ENCODE assay signal across 8 mouse cellular contexts in the genomic region with DNA sequence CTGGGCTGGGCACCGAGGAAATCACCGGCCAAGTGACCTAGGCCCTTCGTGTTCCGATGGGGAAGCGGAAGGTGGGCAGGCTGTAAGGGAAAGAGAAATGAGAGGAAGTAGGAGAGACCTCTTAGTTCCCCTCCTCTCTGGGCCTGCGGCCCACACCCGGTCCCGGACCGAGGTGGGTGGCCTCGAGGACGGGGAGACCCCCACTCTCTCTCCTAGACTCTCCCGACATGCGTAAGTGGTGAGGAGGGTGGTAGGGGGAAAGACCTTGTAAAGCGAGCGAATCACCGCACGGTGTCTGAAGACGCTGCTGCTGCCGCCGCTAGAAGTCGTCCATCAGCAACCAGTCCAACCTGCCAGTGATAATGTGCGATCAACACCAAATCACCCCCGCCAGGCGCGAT. TPM values are rescaled to one million over a fixed set of nuclear protein-coding genes. Genes with fewer than 3 reads are reported as not detected.
DNase-seq lines count a peak whose midpoint lies in the region; ATAC-seq lines count a peak whose summit lies in the region.

No protein-coding gene starts in this region.

- WGBS in neural tube, embryonic 11.5 days = 2% methylated on average over 22 of the region's 25 CpGs
- WGBS in limb, embryonic 11.5 days = 4% methylated on average over 18 of the region's 25 CpGs
- WGBS in neural tube, embryonic 13.5 days = 2% methylated on average over 23 of the region's 25 CpGs

- H3K4me2 ChIP-seq in neural tube, embryonic 11.5 days (ENCODE audit: low read depth) = peak overlapping the region; percentile 62
- H3K4me2 ChIP-seq in limb, embryonic 11.5 days (ENCODE audit: low read depth, severe bottlenecking) = peak overlapping the region; percentile 68
- peak overlapping the region; percentile 69 for H3K4me2 ChIP-seq in neural tube, embryonic 13.5 days

- peaks cover 55% of the 10 kb centered on the region for H3K27me3 ChIP-seq in neural tube, embryonic 11.5 days (ENCODE audit: control insufficient read depth, insufficient read depth, low read length)
- H3K27me3 ChIP-seq in limb, embryonic 11.5 days (ENCODE audit: control insufficient read depth, insufficient read depth, low read length) = peaks cover 64% of the 10 kb centered on the region
- H3K27me3 ChIP-seq in neural tube, embryonic 13.5 days = peaks cover 89% of the 10 kb centered on the region

- peak overlapping the region; percentile 28 for H3K4me3 ChIP-seq in neural tube, embryonic 11.5 days (ENCODE audit: low read depth, low read length)
- H3K4me3 ChIP-seq in limb, embryonic 11.5 days (ENCODE audit: low read depth, low read length) = peak overlapping the region; percentile 29
- H3K4me3 ChIP-seq in neural tube, embryonic 13.5 days = peak overlapping the region; percentile 40

- ATAC-seq in CD4-positive, CD25-positive, alpha-beta regulatory T cell, adult 4 months = no peak
- ATAC-seq in neural tube, embryonic 11.5 days (ENCODE audit: insufficient read depth, low FRiP score, low TSS enrichment) = 0 out of 2 replicates have a peak, but pooled peaks have one; percentile 3
- no peak for ATAC-seq in limb, embryonic 11.5 days (ENCODE audit: insufficient number of reproducible peaks, low FRiP score, low TSS enrichment, low read depth)
- peak; percentile 13 for ATAC-seq in neural tube, embryonic 13.5 days (ENCODE audit: low read depth)

- DNase-seq in CD4-positive, CD25-positive, alpha-beta regulatory T cell, adult 2 months (ENCODE audit: low read depth, low spot score) = peak; percentile 67
- peak; percentile 55 for DNase-seq in neural tube, embryonic 11.5 days (ENCODE audit: low spot score)
- no peak for DNase-seq in neural tube, embryonic 10.5 days (ENCODE audit: extremely low spot score, low spot score)
- peak; percentile 46 for DNase-seq in limb, embryonic 11.5 days (ENCODE audit: low spot score)
- no peak for DNase-seq in urinary bladder, postnatal 10 days (ENCODE audit: low spot score)
- DNase-seq in frontal cortex, adult 2 months (ENCODE audit: extremely low spot score in 1 of 2, low spot score in 1 of 2) = no peak

- H3K9me3 ChIP-seq in neural tube, embryonic 11.5 days (ENCODE audit: control insufficient read depth, low read length) = no peaks in the 10 kb centered on the region
- no peaks in the 10 kb centered on the region for H3K9me3 ChIP-seq in limb, embryonic 11.5 days (ENCODE audit: control insufficient read depth, low read length)
- no peaks in the 10 kb centered on the region for H3K9me3 ChIP-seq in neural tube, embryonic 13.5 days

- peaks cover 16% of the 10 kb centered on the region for H3K4me1 ChIP-seq in neural tube, embryonic 11.5 days (ENCODE audit: control insufficient read depth, insufficient read depth, low read length)
- H3K4me1 ChIP-seq in limb, embryonic 11.5 days (ENCODE audit: control insufficient read depth, insufficient read depth, low read length) = peaks cover 34% of the 10 kb centered on the region
- peaks cover 61% of the 10 kb centered on the region for H3K4me1 ChIP-seq in neural tube, embryonic 13.5 days (replicated peaks)

- H3K9ac ChIP-seq in neural tube, embryonic 11.5 days (ENCODE audit: low read length) = peak overlapping the region; percentile 55
- no peak overlapping the region for H3K9ac ChIP-seq in limb, embryonic 11.5 days (ENCODE audit: low read length)
- peak overlapping the region; percentile 71 for H3K9ac ChIP-seq in neural tube, embryonic 13.5 days

- H3K27ac ChIP-seq in neural tube, embryonic 11.5 days (ENCODE audit: low read depth, low read length) = peak overlapping the region; percentile 89
- H3K27ac ChIP-seq in limb, embryonic 11.5 days (replicated peaks; ENCODE audit: low read depth, low read length) = peak overlapping the region; percentile 81
- peak overlapping the region; percentile 96 for H3K27ac ChIP-seq in neural tube, embryonic 13.5 days (replicated peaks)

- no peaks in the 10 kb centered on the region for H3K36me3 ChIP-seq in neural tube, embryonic 11.5 days (ENCODE audit: control insufficient read depth, insufficient read depth, low read length)
- H3K36me3 ChIP-seq in limb, embryonic 11.5 days (ENCODE audit: control insufficient read depth, insufficient read depth, low read length) = no peaks in the 10 kb centered on the region
- no peaks in the 10 kb centered on the region for H3K36me3 ChIP-seq in neural tube, embryonic 13.5 days

RNA-seq across cellular contexts. Expression of a gene that starts 23.0 kb away (rescaled TPM):
- polyA plus RNA-seq in CD4-positive, CD25-positive, alpha-beta regulatory T cell, adult 4 months (2017; shearing (Covaris generic)) = 10 to 100 TPM; 24.2 to 26.1 TPM
- 21.0 and 26.7 TPM in 2 replicates for polyA plus RNA-seq in neural tube, embryonic 11.5 days (2014; fragmentation: Nextera tagmentation; extraction: Ambion mirVana)
- 26.6 and 30.5 TPM in 2 replicates for polyA plus RNA-seq in limb, embryonic 11.5 days (2014; fragmentation: Nextera tagmentation; extraction: Ambion mirVana)
- polyA plus RNA-seq in neural tube, embryonic 13.5 days (2015; fragmentation: Nextera tagmentation; extraction: Ambion mirVana) = 17.9 and 18.4 TPM in 2 replicates
- 13.9 and 17.2 TPM in 2 replicates for polyA plus RNA-seq in frontal cortex, adult 2 months (2012; rRNA removed)

Comparison
In these comparisons a context has a peak if more than half of its experiments do, and no peak if none do; other contexts are left out.
1. DNase-seq: peak in CD4-positive, CD25-positive, alpha-beta regulatory T cell, adult 2 months (single experiment), neural tube, embryonic 11.5 days (single experiment) and limb, embryonic 11.5 days (single experiment); none in neural tube, embryonic 10.5 days (single experiment), urinary bladder, postnatal 10 days (single experiment) and frontal cortex, adult 2 months (0 of 2).
2. ATAC-seq: peak in neural tube, embryonic 11.5 days (single experiment) and neural tube, embryonic 13.5 days (single experiment); none in CD4-positive, CD25-positive, alpha-beta regulatory T cell, adult 4 months (single experiment) and limb, embryonic 11.5 days (single experiment).
3. Peak in every context shown above with its lines, with median percentiles within 50 percentile points of each other: H3K27ac ChIP-seq, H3K4me2 ChIP-seq and H3K4me3 ChIP-seq.